Mouse (Mus musculus) common myeloid progenitor, adult 5-6 weeks (primary cell): ENCODE results near the gene Nos3. TPM values are rescaled to one million over a fixed set of nuclear protein-coding genes. Genes with fewer than 3 reads are reported as not detected.
A peak's percentile ranks its signal among the peaks of the same experiment; 100 is the strongest.

Source experiments
- ATAC-seq: replicated peaks from 2 replicates; pipeline ENCODE4 v1.8.0; 2016; ENCODE audit warnings: low read depth, mild to moderate bottlenecking, moderate TSS enrichment, inconsistent platforms; ENCODE audit not compliant: poor library complexity, severe bottlenecking
- total RNA-seq: library from RNA; stranded (forward); fragments of 200-1000, 187-1606 nt; gene quantifications from 2 replicates; pipeline ENCODE4 v1.2.3, GENCODE M21; 2017

Nos3 gene
- total RNA-seq, 1 experiment from 2014 or later: 0.05 TPM

GRCm38 (mm10) chr5:24366426-24366825 lies 1.8 kb downstream of the Nos3 start:
- no peak for ATAC-seq

GRCm38 (mm10) chr5:24369767-24370166 lies 5.2 kb downstream of the Nos3 start:
- no peak for ATAC-seq

- ATAC-seq: no peak
These were observed 9.2 kb downstream of the Nos3 start for GRCm38 (mm10) chr5:24373807-24374206.

- ATAC-seq: 0 out of 2 replicates have a peak, but pooled peaks have one; percentile 29
These were observed 9.6 kb downstream of the Nos3 start for GRCm38 (mm10) chr5:24374216-24374615.

- no peak for ATAC-seq
These were observed 10.2 kb downstream of the Nos3 start for GRCm38 (mm10) chr5:24374666-24375328.

- ATAC-seq: no peak
These were observed 14.1 kb downstream of the Nos3 start for GRCm38 (mm10) chr5:24378700-24379099.

GRCm38 (mm10) chr5:24379501-24379900 lies 14.9 kb downstream of the Nos3 start:
- no peak for ATAC-seq

GRCm38 (mm10) chr5:24380499-24380898 lies 15.9 kb downstream of the Nos3 start:
- no peak for ATAC-seq

GRCm38 (mm10) chr5:24381486-24381885 lies 16.9 kb downstream of the Nos3 start:
- ATAC-seq: no peak

GRCm38 (mm10) chr5:24381988-24382387 lies 17.4 kb downstream of the Nos3 start:
- ATAC-seq: no peak

- ATAC-seq: peak; percentile 78
These were observed 18.6 kb downstream of the Nos3 start for GRCm38 (mm10) chr5:24383026-24383859.

GRCm38 (mm10) chr5:24384407-24384806 lies 19.8 kb downstream of the Nos3 start:
- peak; percentile 45 for ATAC-seq

GRCm38 (mm10) chr5:24385374-24385773 lies 20.8 kb downstream of the Nos3 start:
- ATAC-seq: no peak

- ATAC-seq: no peak
These were observed 21.4 kb downstream of the Nos3 start for GRCm38 (mm10) chr5:24385887-24386550.

- ATAC-seq: no peak
These were observed 22.9 kb downstream of the Nos3 start for GRCm38 (mm10) chr5:24387264-24388241.

- no peak for ATAC-seq
These were observed 23.8 kb downstream of the Nos3 start for GRCm38 (mm10) chr5:24388246-24388915.

- peak; percentile 36 for ATAC-seq
These were observed 24.5 kb downstream of the Nos3 start for GRCm38 (mm10) chr5:24389011-24389657.

GRCm38 (mm10) chr5:24389658-24390020 lies 25.0 kb downstream of the Nos3 start:
- no peak for ATAC-seq

- no peak for ATAC-seq
These were observed 27.3 kb downstream of the Nos3 start, which contains the start of gene Atg9b for GRCm38 (mm10) chr5:24391864-24392263. Gene Atg9b (minus strand): TSS chr5:24392143.
